Mouse (Mus musculus): ENCODE measurements around the gene Syk. TPM values are rescaled to one million over a fixed set of nuclear protein-coding genes. Genes with fewer than 3 reads are reported as not detected.

Gene Syk
- polyA plus RNA-seq, 1 experiment, result 0.89 TPM

- no peaks in the 10 kb centered on the region for H3K36me3 ChIP-seq (ENCODE audit: control insufficient read depth, insufficient read depth, low read length)
- no peak overlapping the region for H3K27ac ChIP-seq (ENCODE audit: control insufficient read depth, insufficient read depth, low read depth, low read length)
- TF ChIP-seq CTCF (IDR thresholded peaks at IDR 0.05; ENCODE audit: control insufficient read depth, insufficient read depth, insufficient replicate concordance, low read depth, low read length), result no peak
- no peak for TF ChIP-seq POLR2A (IDR thresholded peaks at IDR 0.05; ENCODE audit: control insufficient read depth, low read depth, low read length)
- H3K4me1 ChIP-seq (ENCODE audit: control insufficient read depth, insufficient read depth, low read length), result peaks cover 8% of the 10 kb centered on the region
- no peaks in the 10 kb centered on the region for H3K27me3 ChIP-seq (ENCODE audit: control insufficient read depth, insufficient read depth, low read length)
- no peak overlapping the region for H3K4me3 ChIP-seq (ENCODE audit: control insufficient read depth, low read depth, low read length)
These were observed 41.5 kb upstream of the Syk start for GRCm38 (mm10) chr13:52541385-52542035.

- TF ChIP-seq POLR2A (IDR thresholded peaks at IDR 0.05; ENCODE audit: control insufficient read depth, low read depth, low read length) (no peak), CTCF (IDR thresholded peaks at IDR 0.05; ENCODE audit: control insufficient read depth, insufficient read depth, insufficient replicate concordance, low read depth, low read length) (no peak)
- Histone ChIP-seq H3K27me3 (ENCODE audit: control insufficient read depth, insufficient read depth, low read length) (no peaks in the 10 kb centered on the region), H3K27ac (ENCODE audit: control insufficient read depth, insufficient read depth, low read depth, low read length) (no peak overlapping the region), H3K36me3 (ENCODE audit: control insufficient read depth, insufficient read depth, low read length) (no peaks in the 10 kb centered on the region), H3K4me1 (ENCODE audit: control insufficient read depth, insufficient read depth, low read length) (peaks cover 8% of the 10 kb centered on the region), H3K4me3 (ENCODE audit: control insufficient read depth, low read depth, low read length) (no peak overlapping the region)
These were observed 40.9 kb upstream of the Syk start for GRCm38 (mm10) chr13:52542036-52542526.

GRCm38 (mm10) chr13:52542636-52543035 lies 40.3 kb upstream of the Syk start:
- no peak overlapping the region for H3K27ac ChIP-seq (ENCODE audit: control insufficient read depth, insufficient read depth, low read depth, low read length)
- TF ChIP-seq CTCF (IDR thresholded peaks at IDR 0.05; ENCODE audit: control insufficient read depth, insufficient read depth, insufficient replicate concordance, low read depth, low read length), result no peak
- TF ChIP-seq POLR2A (IDR thresholded peaks at IDR 0.05; ENCODE audit: control insufficient read depth, low read depth, low read length), result no peak
- H3K27me3 ChIP-seq (ENCODE audit: control insufficient read depth, insufficient read depth, low read length), result no peaks in the 10 kb centered on the region
- peaks cover 6% of the 10 kb centered on the region for H3K4me1 ChIP-seq (ENCODE audit: control insufficient read depth, insufficient read depth, low read length)
- H3K36me3 ChIP-seq (ENCODE audit: control insufficient read depth, insufficient read depth, low read length), result no peaks in the 10 kb centered on the region
- H3K4me3 ChIP-seq (ENCODE audit: control insufficient read depth, low read depth, low read length), result no peak overlapping the region

- TF ChIP-seq POLR2A (IDR thresholded peaks at IDR 0.05; ENCODE audit: control insufficient read depth, low read depth, low read length) (no peak), CTCF (IDR thresholded peaks at IDR 0.05; ENCODE audit: control insufficient read depth, insufficient read depth, insufficient replicate concordance, low read depth, low read length) (no peak)
- no peaks in the 10 kb centered on the region for H3K36me3 ChIP-seq (ENCODE audit: control insufficient read depth, insufficient read depth, low read length)
- H3K27ac ChIP-seq (ENCODE audit: control insufficient read depth, insufficient read depth, low read depth, low read length), result no peak overlapping the region
- H3K4me3 ChIP-seq (ENCODE audit: control insufficient read depth, low read depth, low read length), result no peak overlapping the region
- H3K4me1 ChIP-seq (ENCODE audit: control insufficient read depth, insufficient read depth, low read length), result no peaks in the 10 kb centered on the region
- no peaks in the 10 kb centered on the region for H3K27me3 ChIP-seq (ENCODE audit: control insufficient read depth, insufficient read depth, low read length)
These were observed 36.7 kb upstream of the Syk start for GRCm38 (mm10) chr13:52546288-52546687.

- Histone ChIP-seq H3K27me3 (ENCODE audit: control insufficient read depth, insufficient read depth, low read length) (no peaks in the 10 kb centered on the region), H3K27ac (ENCODE audit: control insufficient read depth, insufficient read depth, low read depth, low read length) (no peak overlapping the region), H3K36me3 (ENCODE audit: control insufficient read depth, insufficient read depth, low read length) (no peaks in the 10 kb centered on the region), H3K4me3 (ENCODE audit: control insufficient read depth, low read depth, low read length) (no peak overlapping the region), H3K4me1 (ENCODE audit: control insufficient read depth, insufficient read depth, low read length) (no peaks in the 10 kb centered on the region)
- TF ChIP-seq CTCF (IDR thresholded peaks at IDR 0.05; ENCODE audit: control insufficient read depth, insufficient read depth, insufficient replicate concordance, low read depth, low read length) (no peak), POLR2A (IDR thresholded peaks at IDR 0.05; ENCODE audit: control insufficient read depth, low read depth, low read length) (no peak)
These were observed 32.2 kb upstream of the Syk start for GRCm38 (mm10) chr13:52550690-52551193.

DNA sequence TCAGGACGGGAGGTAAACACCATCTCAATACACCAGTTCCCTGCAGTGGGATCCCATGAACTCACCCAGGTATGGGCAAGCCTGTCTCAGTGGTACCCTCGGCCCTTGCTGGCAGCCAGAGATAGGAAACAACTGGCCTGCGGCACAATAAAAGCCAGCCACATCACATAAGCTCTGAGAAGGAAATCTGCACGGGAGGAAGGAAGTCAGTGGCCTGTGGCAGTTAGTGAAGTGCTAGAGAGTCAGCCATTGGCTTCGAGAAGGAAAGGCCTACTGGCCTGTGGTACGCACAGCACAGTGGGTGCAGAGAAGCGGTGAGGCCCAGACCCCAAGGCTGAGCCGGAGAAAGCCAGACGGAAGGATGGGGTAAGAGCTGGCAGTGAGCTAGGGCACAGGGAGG lies 31.7 kb upstream of the Syk start:
- Histone ChIP-seq H3K27ac (ENCODE audit: control insufficient read depth, insufficient read depth, low read depth, low read length) (no peak overlapping the region), H3K36me3 (ENCODE audit: control insufficient read depth, insufficient read depth, low read length) (no peaks in the 10 kb centered on the region), H3K4me3 (ENCODE audit: control insufficient read depth, low read depth, low read length) (no peak overlapping the region), H3K4me1 (ENCODE audit: control insufficient read depth, insufficient read depth, low read length) (no peaks in the 10 kb centered on the region), H3K27me3 (ENCODE audit: control insufficient read depth, insufficient read depth, low read length) (no peaks in the 10 kb centered on the region)
- TF ChIP-seq POLR2A (IDR thresholded peaks at IDR 0.05; ENCODE audit: control insufficient read depth, low read depth, low read length) (no peak), CTCF (IDR thresholded peaks at IDR 0.05; ENCODE audit: control insufficient read depth, insufficient read depth, insufficient replicate concordance, low read depth, low read length) (no peak)

DNA sequence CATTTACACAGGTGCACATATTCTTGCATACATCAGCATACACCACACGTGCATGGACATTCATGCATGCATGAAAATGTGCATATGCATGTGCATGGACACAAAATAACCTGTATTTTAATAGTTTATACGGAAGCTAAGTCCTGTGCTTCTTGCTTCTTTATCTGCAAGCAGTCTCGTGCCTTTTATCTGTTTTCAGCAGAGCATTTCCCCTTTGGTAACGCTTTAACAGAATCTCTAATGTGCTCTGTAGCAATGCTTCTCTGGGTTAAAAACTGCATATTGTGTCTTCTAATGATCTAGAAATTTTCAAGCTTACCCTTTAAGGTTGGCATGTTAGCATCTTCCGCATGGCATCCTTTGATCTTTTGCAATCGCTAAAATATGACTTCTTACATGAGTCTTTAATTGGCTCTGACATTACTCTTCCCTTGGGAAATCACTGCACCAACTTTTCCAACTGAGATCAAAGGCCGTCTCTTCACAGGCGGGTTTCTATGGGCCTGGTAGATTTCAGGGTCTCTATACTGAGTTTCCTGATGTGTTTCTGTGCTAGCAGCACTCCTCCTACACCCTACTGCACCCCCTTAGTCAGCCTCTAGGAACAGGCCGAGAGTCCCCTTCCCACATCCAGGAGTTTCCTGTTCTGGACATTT lies 30.0 kb upstream of the Syk start:
- TF ChIP-seq POLR2A (IDR thresholded peaks at IDR 0.05; ENCODE audit: control insufficient read depth, low read depth, low read length), result no peak
- no peak overlapping the region for H3K4me3 ChIP-seq (ENCODE audit: control insufficient read depth, low read depth, low read length)
- H3K36me3 ChIP-seq (ENCODE audit: control insufficient read depth, insufficient read depth, low read length), result no peaks in the 10 kb centered on the region
- no peaks in the 10 kb centered on the region for H3K4me1 ChIP-seq (ENCODE audit: control insufficient read depth, insufficient read depth, low read length)
- H3K27ac ChIP-seq (ENCODE audit: control insufficient read depth, insufficient read depth, low read depth, low read length), result no peak overlapping the region
- H3K27me3 ChIP-seq (ENCODE audit: control insufficient read depth, insufficient read depth, low read length), result no peaks in the 10 kb centered on the region
